Mouse (Mus musculus) ZHBTc4 (cell line): ENCODE data around the gene Haghl.
A peak's percentile ranks its signal among the peaks of the same experiment; 100 is the strongest.

Experiments used
- DNase-seq: peaks from one replicate; pipeline ENCODE4 v3.0.0-alpha.2; 2011; ENCODE audit warnings: low read depth, low spot score

Gene Haghl

GRCm38 (mm10) chr17:25785281-25785745 lies at the start of gene Haghl:
Haghl (minus strand) TSS chr17:25785673.
- peak; percentile 97 for DNase-seq

DNA sequence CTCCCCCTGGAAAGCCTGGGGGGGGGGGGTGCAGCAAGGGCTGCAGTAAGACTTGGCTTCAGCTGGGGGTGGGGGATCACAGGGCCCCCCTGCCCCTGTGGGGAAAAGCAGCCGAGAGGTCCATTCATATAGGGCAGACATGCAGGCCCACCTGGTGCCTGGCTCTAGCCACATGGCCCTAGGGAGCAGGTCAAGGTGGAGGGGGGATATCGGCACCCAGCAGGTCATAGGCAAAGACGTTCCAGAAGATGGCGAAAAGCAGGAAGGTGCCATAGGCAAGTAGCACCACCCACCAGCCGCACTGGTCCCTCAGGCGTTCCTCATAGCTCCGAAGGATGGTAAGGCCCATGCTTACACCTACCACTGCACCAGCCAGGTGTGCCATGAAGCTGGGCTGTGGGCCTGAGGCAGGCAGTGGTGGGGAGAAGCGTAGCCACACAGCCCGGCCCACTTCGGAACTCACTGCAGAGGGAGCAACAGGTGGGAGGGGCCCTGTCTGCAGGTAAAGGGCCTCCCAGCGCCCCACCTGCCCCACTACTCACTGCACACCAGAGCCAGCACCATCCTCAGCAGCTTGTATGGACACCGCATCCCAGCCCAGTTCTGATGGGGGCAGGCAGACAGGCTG lies 49.2 kb upstream of the Haghl start:
- DNase-seq, result no peak

DNA sequence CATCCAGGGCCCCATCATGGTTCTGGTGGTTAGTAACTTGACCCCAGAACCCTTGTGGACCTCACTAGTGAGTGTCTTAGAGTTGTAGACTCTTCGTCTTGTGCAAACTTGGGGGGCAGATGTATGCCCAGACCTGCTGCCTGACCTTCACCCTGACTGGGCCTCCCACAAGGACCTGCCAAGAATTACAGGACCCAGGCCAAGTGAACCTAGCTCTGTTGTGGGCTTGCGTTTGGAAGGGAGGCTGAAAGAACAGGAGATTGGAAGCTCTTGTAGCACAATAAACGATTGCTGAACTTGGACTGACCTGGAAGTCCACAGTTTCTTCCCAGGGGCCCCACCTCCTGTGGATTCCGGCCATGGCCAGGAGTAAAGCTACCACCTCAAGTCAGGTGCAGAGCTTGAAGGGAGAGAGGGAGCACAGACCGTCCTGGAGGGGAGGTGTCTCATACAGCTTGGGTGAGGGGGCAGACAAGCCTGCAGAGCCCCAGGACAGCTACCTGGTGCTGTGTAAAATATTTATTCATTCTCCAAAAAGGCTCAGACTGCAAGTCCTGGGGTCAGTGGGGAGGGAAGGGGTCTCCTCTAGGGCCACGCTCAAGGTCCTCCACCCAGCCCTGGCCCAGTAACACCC lies 48.6 kb upstream of the Haghl start:
- no peak for DNase-seq

- DNase-seq, result peak; percentile 91
These were observed 47.8 kb upstream of the Haghl start, which contains the start of gene Stub1 for GRCm38 (mm10) chr17:25833291-25833663. Stub1 (minus strand) TSS chr17:25833404.

DNA sequence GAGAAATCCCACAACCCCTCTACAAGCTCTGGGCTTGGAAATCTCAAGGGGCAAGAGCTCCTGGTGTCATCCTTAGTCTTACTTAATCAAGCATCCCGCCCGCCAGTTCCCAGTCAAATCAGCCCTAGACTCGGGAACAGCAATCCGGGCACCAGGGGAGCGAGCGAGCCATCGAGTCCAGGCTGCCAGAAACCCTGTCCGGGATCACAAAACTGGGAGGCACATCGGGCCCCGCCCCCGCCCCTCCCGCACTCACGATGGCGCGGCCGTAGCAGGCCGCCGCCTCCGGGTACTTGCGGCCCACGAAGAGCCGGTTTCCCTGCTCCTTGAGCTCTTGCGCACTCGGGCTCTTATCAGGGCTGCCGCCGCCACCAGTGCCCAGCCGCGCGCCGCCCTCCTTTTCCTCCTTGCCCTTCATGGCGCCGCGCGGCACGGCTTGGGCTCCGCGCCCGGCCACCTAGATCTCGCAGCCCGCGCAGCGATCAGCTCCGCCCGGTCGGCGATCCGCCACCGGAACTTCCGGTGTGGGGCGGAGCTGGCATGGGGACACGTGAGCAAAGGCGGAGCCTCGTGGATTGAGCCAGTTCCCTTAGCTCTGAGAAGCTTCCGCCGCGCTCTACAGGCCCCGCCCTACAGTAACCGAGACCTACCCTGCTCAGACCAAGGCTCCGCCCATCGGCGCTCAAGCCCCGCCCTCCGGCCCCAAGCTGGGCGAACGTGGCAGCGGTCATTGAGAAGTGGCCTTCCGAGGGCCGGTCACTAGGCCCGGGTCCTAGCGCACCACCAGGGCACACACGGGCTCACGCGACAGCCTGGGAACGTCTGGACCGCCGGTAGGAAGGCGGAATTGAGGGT lies 47.2 kb upstream of the Haghl start:
- DNase-seq, result peak; percentile 99

DNA sequence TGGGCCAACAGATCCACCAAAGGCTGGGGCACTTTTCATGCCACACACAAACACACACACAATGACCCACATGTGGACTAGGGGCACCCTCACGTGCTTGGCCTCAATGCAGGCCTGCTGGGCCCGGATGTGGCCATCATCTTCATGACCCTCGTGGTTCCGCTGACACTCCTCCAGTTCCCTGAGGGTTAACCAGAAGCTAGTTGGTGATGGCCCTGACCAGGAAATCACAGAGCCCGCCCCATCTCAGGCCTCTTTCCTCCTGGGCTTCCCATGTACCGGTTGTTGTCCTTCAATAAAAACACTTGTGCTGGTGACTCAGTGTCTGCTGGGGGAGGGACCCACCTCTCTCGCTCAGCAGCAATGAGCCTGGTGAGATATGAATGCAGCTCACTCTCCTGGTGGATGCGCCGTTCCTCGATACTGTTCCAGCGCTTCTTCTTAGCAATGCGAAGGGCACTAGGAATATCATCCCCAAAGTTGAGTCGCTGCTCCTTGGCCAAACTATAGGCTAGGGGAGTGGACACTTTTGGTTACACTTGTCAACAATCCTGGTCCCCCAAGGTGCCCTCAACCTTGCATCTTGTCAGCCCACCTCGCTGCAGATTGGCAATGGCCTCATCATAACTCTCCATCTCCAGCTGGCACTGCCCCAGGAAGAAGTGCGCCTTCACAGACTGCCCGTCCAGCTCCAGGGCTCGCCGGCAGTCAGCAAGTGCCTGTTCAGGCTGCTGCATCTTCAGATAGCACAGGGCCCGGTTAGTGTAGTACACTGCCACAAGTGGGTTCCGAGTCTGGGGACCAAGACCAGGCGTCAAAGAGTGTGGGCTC lies 46.2 kb upstream of the Haghl start:
- no peak for DNase-seq

GRCm38 (mm10) chr17:25830806-25831431 lies 45.4 kb upstream of the Haghl start:
- DNase-seq, result no peak

DNA sequence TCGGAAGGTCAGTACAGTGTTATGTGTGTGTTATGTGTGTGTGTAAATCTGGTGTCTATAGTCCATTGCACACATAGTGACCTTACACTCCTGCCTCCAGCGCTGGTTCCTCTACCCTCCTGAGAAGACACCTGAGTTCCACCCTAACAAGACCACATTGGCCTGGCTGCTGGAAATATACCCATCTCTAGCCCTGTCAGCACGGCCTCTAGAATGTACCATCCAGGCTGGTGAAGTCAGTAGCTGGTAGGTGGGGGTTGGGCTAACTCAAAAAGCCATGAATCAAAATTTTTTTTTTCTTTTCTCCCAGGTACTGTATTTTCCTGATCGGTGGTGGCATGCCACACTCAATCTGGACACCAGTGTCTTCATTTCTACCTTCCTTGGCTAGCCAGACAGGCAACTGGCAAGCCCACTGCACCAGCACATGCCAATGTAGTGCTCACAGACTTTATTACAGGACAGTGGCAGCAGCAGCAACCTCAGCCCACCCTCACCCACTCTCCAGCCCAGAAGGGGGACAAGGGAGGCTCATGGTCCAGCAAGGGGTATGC lies 44.8 kb upstream of the Haghl start:
- no peak for DNase-seq

DNA sequence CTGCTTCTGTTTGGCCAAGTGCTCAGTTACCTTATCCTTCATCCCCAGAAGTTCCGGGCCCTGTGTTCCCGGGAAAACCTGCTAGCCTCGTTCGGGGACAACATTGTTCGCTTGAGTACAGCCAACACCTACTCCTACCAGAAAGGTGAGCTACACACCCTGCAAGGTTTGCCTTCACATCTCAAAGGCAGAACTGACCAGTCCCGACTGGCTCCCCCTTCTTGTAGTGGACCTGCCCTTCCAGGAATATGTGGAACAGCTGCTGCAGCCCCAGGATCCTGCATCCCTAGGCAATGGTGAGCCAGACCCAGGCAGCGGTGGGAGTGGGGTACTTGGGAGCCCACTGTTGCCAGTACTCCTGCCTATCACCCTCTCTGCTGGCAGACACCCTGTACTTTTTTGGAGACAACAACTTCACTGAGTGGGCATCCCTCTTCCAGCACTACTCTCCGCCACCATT lies 44.1 kb upstream of the Haghl start:
- no peak for DNase-seq

GRCm38 (mm10) chr17:25828712-25829557 lies 43.5 kb upstream of the Haghl start, which contains the start of gene Jmjd8:
Jmjd8 (plus strand) TSS chr17:25828867.
- peak; percentile 86 for DNase-seq

- no peak for DNase-seq
These were observed 42.7 kb upstream of the Haghl start for GRCm38 (mm10) chr17:25828223-25828594.

GRCm38 (mm10) chr17:25827546-25828222 lies 42.2 kb upstream of the Haghl start:
- peak; percentile 38 for DNase-seq

DNA sequence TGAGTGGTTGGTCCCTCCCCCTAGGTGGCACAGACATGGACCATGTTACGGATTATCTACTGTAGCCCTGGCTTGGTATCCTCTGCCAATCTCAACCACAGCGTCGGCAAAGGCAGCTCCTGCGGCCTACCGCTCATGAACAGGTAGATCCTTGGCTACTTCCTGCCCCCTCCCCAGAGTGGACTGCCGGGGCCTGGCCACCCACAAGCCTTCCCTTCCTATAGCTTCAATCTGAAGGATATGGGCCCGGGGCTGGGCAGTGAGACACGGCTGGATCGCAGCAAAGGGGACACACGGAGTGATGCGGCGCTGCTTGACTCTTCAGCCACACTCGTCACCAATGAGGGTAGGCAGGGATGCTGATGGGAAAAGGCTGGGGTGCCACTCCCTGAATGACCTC lies 41.5 kb upstream of the Haghl start:
- no peak for DNase-seq

DNA sequence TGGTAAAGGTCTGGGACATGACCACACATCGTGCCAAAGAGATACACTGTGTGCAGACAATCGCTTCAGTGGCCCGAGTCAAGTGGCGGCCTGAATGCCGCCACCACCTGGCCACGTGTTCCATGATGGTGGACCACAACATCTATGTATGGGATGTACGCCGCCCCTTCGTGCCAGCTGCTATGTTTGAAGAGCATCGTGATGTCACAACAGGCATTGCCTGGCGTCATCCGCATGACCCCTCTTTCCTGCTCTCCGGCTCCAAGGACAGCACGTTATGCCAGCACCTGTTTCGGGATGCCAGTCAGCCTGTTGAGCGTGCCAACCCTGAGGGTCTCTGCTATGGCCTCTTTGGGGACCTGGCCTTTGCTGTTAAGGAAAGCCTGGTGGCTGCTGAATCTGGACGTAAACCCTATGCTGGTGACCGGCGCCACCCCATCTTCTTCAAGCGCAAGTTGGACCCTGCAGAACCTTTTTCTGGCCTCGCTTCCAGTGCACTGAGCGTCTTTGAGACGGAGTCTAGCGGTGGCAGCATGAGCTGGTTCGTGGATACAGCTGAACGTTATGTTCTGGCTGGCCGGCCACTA lies 40.6 kb upstream of the Haghl start:
- no peak for DNase-seq

DNA sequence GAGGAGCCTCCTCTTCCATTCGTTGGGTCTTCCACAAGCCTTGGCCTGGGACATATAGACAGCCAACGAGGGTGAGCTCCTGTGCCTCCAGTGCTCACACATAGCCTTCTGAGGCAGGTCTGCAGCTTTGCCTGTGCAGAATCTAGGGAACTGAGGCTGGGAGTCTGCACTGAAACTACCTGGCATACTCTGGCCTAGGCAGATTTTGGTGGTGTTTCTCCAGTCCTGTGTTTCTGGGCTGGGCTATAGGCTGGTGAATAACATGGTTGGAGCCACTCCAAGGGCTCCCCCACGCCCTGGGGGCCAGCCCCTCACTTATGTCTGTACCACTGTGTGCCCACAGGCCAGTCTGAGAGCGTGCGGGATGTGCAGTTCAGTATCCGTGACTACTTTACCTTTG lies 39.8 kb upstream of the Haghl start:
- no peak for DNase-seq

DNA sequence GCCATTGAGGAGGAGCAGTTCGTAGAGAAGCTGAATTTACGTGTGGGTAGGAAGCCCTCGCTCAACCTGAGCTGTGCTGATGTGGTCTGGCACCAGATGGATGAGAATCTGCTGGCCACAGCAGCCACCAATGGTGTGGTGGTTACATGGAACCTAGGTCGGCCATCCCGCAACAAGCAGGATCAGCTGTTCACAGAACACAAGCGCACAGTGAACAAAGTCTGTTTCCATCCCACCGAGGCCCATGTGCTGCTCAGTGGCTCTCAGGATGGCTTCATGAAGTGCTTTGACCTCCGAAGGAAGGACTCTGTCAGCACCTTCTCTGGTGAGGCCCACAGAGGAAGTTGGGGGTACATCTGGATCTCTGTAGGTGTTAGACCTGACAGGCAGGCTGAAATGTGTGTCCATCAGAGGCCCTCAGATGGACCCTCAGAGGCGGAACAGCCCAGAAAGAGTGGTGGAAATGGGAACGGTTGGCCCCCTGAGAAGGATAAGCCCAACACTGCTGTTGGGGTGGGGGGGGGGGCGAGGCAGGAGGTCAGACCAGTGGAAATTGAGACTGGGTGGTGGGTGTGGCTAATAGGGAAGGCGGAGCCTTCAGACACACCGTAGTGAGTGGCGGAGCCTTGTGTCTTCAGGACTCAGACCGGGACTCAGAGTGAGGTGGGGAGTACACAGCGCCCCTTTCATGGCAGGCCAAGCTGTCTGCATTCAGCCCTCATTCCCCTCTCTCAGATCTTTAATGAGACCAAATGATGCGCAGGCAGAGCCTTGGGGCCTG lies 39.1 kb upstream of the Haghl start:
- peak; percentile 54 for DNase-seq

DNA sequence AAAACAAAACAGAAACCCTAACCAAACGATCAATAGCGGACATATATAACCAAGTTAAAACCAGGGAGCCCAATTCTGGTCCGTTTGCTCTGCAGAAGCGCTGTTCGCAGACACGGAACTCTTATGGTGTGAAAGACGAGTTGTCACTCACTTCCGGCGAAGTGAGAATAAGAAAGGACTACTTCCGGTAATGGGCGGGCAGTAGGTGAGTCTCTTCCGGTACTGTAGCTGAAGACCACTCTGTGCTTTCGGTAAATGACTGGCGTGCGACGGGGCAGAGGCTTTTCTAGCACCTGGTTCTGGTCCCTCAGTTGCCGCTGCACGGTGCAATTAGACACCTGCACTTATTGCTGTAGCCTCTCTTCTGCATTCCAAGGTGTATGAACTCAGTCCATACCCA lies 38.0 kb upstream of the Haghl start, which contains the start of gene Wdr24:
Wdr24 (plus strand) TSS at position 176 of the 400 bp plus-strand sequence.
- peak; percentile 94 for DNase-seq
